Mouse (Mus musculus): ENCODE measurements around the gene Tax1bp3.

Tax1bp3 gene

GRCm38 (mm10) chr11:73176186-73176585, 697 bp upstream of the Tax1bp3 start:
- DNase-seq, result no peak

GRCm38 (mm10) chr11:73177509-73177875, 609 bp downstream of the Tax1bp3 start:
- peak; percentile 87 to 91 for DNase-seq

DNA sequence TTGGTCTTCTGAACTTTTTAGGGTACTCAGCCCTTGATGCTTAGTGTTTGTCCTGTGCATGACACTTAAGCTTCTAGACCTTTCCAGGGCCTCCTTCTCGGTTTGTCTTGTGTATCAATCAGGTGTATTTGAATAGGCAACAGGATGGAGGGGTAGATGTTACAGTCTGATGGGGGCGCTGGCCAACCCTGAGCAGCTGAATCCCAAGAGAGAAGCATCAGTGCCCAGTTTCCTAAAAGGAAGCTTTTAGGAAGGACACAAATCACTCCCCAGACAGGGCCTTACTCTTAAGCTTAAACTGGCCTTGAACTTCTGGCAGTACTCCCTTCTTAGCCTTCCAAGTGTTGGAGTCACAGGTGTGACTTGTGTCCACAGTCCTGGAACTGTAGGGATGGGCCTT, 1.0 kb downstream of the Tax1bp3 start:
- DNase-seq, result no peak

DNA sequence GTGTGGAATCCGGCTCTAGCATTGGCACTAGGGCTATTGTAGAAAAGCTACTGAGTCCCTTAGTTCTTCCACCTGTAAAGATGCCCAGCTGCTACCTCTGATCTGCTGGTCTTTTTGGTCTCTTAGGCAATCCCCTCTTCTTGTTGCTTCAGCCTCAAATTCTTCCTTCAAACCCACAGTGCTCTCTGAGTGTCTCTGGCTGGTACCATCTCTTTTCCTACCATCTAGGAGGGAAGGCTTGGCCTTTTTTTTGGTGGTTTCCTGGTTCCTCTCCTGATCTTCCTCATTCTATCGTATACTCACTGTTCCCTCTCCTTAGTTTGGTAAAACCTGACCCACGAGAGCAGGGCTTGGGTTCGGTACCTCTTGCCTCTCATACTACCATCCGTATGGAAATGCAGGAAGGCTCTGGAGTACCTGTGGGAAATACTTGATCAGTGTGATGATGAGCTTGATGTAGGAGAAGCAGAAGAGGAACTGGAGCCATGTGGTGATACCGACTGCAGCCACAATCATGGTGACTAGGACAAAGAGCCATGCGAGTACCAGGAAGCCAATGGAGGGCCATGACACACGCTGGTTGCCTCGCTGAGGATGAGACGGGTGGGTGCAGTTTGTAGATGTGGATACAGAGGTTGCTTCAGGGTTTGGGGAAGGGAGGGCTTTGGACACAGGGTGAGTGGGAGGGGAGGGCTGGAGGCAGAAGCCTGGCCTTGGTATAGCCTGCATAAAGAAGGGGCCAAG, 9.2 kb downstream of the Tax1bp3 start:
- no peak for DNase-seq

GRCm38 (mm10) chr11:73187231-73187630, 10.3 kb downstream of the Tax1bp3 start:
- no peak for DNase-seq

DNA sequence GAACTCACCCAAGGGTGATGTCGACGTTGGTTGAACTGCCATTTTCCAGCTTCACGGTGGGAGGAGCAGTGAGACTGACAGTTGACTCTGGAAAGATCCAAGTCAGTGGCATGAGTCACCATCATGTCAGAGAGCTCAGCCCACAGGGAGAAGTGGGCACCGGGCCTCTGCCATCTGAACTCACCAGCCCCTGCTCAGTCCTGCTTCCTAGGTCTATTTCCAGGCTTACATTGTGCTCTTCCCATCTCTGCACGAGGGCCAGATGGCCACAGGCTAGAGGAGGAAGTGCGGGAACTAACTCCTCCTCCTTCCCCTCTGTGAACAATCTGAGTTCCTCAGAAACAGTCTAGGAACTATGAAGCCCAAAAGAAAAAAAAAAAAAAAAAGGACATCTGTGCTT, 16.2 kb downstream of the Tax1bp3 start:
- no peak for DNase-seq

GRCm38 (mm10) chr11:73194444-73194843, 17.6 kb downstream of the Tax1bp3 start:
- DNase-seq, result no peak

DNA sequence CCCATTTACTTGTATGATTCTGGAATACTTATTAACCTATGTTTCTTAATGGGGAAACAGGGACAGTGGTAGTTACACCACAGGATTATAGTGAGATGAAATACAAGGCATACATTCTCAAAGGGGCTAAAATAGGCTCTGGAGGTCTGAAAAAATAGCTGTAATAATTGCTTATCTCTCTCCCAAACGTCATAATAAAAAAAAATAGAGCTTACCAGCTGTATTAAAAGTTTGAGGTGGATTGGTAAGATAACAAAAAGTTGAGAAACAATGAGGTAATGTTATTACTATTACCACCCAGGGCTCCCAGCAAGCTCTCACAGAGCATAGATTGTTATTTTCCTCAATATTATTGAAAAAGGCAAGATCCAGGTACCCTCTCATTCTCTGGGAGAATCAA, 21.3 kb downstream of the Tax1bp3 start:
- DNase-seq, result no peak

DNA sequence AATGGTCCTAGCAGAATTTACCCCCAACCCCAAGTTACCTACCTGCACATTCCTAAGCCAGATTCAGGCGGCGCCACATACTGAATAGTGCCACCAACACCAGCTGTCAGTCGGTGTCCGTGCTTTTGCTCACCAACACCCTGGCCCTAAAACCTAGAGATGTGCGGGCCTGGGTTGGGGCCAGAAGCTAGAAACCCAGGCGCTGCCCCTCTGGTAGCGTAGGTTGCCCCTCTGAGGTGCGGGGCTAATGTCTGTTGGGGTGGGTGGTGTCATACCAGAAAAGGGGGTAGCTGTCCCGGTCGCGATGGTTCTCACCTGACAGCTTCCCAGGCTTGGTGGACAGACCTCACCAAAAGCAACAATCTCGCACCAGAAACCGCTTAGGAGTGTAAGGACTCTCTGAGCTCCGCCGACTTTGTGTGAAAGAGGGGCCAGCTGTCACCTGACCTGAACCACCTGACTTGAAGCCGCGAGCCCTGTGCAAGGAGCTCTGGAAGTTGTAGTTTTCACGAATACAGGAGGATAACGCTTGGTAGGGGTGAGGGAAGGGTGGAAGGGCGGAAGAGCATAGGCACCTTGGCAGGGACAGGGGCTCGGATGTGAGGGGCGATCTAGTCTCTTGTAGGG, 21.8 kb downstream of the Tax1bp3 start, which contains the start of gene Ctns:
Ctns (minus strand) TSS at position 440 of the 627 bp plus-strand sequence.
- peak; percentile 89 for DNase-seq

DNA sequence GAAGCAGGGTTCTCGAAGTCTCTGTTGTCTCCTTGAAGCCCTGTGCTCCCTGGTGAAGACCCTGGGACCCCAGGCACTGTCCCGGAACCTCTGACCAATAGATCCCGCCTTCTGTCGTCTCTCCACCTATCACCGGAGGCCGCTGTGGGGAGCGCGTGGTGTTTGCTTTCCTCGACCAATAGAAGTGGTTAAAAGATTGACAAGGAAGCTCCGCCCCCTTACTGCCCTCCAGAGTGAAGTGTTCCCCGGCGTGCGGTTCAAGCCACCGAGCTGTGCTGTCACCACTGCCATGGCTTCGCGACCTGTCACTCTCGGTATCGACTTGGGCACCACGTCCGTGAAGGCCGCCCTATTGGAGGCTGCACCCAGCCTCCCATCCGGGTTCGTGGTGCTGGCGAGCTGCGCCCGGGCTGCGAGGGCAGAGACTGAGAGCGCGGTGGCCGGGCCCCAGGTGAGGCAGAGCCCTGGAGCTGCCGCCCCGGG, 22.4 kb downstream of the Tax1bp3 start, which contains the start of gene Shpk:
Shpk (plus strand) TSS at position 231 of the 483 bp plus-strand sequence.
- DNase-seq, result peak; percentile 97

DNA sequence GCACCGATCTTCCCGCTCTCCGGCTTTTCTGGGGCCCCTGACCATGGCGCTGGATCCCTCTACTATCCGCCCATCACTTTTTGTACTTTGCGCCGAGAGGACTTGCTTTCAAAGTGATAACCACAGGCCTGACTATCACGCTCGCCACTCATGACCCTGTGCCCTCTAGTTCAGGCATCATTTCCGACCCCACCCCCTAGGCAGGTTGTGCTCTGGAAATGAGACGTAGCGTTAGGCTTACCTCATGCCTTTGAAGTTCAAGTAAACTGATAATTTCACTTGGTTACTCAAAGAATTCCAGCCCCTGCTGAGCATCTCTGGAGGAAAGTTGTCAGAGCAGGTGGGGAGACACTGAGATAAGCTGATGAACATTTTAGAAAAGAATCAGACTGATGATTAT, 23.0 kb downstream of the Tax1bp3 start:
- DNase-seq, result peak in 1 of 2 experiments; percentile 33

GRCm38 (mm10) chr11:73201021-73201420, 24.1 kb downstream of the Tax1bp3 start:
- DNase-seq, result peak in 1 of 2 experiments; percentile 35

DNA sequence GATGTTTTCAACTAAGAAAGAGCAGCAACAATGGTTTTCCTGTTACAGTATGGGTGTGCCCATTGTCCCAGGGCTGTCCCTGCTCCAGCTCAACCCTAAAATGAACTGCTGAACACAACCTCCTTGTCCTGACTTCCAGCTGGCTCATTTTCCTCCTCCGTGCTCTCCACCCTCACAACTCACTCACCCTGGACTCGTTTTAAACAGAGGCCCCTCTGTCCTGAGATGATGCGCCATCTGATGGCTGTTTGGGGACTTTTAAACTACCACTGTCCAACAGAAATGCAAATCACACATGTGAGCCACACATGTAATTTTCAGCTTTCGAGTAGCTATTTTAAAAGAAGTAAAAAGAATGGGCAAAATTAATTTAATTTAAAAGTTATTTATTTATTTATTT, 24.7 kb downstream of the Tax1bp3 start:
- DNase-seq, result no peak

- no peak for DNase-seq
Observed at GRCm38 (mm10) chr11:73203895-73204294, 27.0 kb downstream of the Tax1bp3 start.

DNA sequence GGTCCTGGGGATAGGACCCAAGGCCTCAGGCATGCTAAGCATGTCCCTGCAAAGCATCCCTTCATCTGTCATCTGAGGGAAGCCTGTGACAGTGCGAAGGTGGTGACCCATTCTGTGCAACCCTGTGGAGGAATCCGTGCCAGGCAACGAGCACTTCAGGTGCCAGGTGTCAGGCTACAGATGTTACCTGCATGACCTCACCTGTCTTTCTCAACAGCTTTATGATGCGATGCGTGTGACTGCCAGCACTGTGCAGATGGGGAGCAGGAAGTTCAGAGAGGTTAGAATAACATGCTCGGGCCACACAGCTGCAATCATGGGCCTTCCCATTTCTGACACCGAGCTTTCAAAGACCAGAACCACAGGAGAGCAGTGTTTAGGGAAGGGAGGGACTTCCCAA, 28.3 kb downstream of the Tax1bp3 start:
- no peak for DNase-seq

DNA sequence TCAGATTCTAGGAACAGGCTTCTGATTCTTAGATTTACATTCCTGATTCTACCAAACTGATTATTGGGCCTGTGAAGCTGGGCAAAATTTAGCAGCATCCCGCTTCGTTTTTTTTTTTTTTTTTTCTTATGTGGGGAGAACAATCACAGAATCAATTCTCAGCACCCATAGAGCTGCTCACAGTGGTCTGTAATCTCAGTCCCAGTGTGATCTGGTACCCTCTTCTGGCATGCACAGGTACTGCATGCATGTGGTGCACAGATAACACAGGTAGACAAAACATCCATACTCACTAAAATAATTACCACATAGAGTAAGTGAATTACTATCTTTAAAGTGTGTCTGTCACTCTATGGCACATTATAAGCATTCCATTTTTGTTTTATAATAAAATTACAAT, 30.7 kb downstream of the Tax1bp3 start:
- DNase-seq, result no peak

DNA sequence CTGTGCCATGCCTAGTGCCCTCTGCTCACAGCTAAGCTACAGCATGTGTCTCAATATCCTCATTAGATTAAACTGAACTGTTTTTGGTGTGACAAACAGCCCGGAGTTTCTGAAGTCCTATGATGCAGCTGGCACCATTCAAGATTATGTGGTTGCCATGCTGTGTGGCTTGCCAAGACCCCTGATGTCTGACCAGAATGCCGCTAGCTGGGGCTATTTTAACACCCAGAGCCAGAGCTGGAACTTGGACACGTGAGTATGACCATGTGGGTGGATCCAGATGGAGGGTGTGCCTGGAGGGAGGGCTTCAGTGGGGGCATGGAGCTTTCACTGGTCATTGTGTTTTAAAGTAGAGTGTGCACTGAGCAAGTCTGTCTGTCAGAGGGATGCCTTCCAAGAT, 37.1 kb downstream of the Tax1bp3 start:
- DNase-seq, result no peak

- DNase-seq, result no peak
Observed at GRCm38 (mm10) chr11:73219671-73220070, 42.8 kb downstream of the Tax1bp3 start.

DNA sequence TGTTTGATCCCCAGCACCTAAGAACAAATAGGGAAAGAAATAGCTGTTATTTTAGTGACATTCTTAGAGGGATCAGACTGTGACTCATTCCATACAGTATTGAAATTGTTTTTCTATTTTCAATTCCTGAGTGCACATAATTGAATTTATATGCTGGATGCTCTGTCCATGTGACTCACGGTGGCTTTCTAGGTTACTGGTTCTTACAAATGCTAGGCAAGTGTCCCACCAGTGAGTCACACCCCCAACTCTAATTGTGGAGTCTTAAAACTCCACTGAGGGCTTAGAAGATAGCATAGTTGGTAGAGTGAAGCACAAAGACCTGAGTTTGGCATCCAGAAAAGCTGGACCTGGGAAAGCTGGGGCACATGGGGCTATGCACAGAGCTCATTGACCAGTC, 43.8 kb downstream of the Tax1bp3 start:
- DNase-seq, result no peak

DNA sequence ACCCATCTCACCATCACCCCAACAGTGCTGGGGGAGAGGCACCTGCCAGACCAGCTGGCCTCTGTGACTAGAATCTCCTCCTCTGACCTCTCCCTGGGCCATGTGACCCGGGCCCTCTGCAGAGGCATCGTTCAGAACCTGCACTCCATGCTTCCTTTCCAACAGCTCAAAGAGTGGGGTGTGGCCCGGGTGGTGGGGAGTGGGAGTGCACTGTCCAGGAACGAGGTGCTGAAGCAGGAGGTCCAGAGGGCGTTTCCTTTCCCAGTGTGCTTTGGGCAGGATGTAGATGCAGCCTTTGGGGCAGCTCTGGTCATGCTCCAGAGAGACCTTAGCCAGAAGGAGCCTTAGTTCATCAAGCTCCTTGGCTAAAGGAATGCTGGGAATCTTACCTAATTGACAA, 46.0 kb downstream of the Tax1bp3 start:
- no peak for DNase-seq

- DNase-seq, result peak; percentile 53 to 69
Observed at GRCm38 (mm10) chr11:73223966-73224365, 47.1 kb downstream of the Tax1bp3 start.

GRCm38 (mm10) chr11:73225856-73226255, 49.0 kb downstream of the Tax1bp3 start:
- no peak for DNase-seq

GRCm38 (mm10) chr11:73228881-73229280, 52.0 kb downstream of the Tax1bp3 start:
- no peak for DNase-seq

DNA sequence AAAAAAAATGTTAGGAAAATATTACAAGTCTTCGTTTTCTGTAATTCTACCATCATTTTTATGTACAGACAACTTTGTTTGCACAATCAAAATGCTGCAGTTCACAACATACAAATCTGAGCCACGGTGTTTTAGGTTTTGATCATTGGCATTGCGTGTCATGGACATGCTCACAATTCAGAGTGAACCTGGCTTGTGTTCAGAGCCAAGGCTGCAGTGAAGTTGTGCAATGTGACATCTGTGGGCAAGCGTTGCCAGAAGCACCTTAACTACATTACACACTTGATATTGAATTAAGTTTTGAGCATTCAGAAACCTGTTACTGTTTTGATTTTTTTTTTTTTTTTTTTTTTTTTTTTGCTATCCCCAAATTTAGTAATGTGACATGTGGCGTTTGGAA, 53.2 kb downstream of the Tax1bp3 start:
- no peak for DNase-seq
